Mouse (Mus musculus) erythroblast, embryonic 14.5 days (primary cell): ENCODE results near the gene Ldlrad3. TPM values are rescaled to one million over a fixed set of nuclear protein-coding genes. Genes with fewer than 3 reads are reported as not detected.

Experiments used
- H3K27me3 ChIP-seq: 2 replicates; pipeline ENCODE4 v1.6.1; 2012; ENCODE audit warnings: inconsistent platforms; ENCODE audit not compliant: control insufficient read depth
- H3K36me3 ChIP-seq: 2 replicates; pipeline ENCODE4 v1.6.1; 2012; ENCODE audit warnings: mild to moderate bottlenecking, inconsistent platforms; ENCODE audit not compliant: control insufficient read depth
- H3K4me1 ChIP-seq: 2 replicates; pipeline ENCODE4 v1.6.1; 2012; ENCODE audit warnings: inconsistent platforms; ENCODE audit not compliant: control insufficient read depth
- H3K4me3 ChIP-seq: replicated peaks from 2 replicates; pipeline ENCODE3; 2012; ENCODE audit warnings: moderate library complexity, mild to moderate bottlenecking, inconsistent platforms
- H3K9me3 ChIP-seq: 2 replicates; pipeline ENCODE4 v1.6.1; 2012; ENCODE audit warnings: low read length, inconsistent platforms, mixed read lengths; ENCODE audit not compliant: control insufficient read depth
- GATA1 ChIP-seq: IDR thresholded peaks from 2 replicates; pipeline ENCODE4 v1.6.1; 2012; ENCODE audit warnings: low read length, inconsistent platforms, mixed read lengths
- TAL1 ChIP-seq: IDR thresholded peaks from 3 replicates; pipeline ENCODE4 v1.6.1; 2012; ENCODE audit warnings: low read length, inconsistent platforms, mixed read lengths
- polyA plus RNA-seq: library from polyadenylated mRNA; stranded (reverse); fragments of >175 nt; gene quantifications from 2 replicates; pipeline ENCODE4 v1.2.3, GENCODE M21; 2012

The Ldlrad3 gene
- polyA plus RNA-seq, 1 experiment, result not detected

DNA sequence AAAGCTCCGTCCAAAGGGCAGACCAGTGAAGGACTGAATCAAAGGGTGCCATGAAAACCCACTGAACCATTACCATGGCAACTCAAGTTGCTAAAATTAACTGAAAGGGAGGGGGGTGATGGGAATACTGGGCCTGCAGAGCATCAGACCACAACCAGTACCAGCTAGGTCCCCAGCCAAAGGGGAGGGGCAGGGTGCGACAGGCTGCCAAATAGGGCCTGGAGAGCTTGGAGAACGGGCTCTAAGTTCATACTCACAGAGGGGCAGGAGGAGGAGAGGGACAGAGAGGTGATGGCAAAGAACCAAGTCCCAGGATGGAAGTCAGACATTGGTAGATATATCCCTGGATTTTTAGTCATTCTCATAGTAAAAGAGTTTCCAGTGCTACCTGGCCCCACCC is 222.8 kb downstream of the Ldlrad3 start:
- no peaks in the 10 kb centered on the region for H3K27me3 ChIP-seq
- H3K9me3 ChIP-seq, result no peaks in the 10 kb centered on the region
- H3K4me1 ChIP-seq, result no peaks in the 10 kb centered on the region
- TF ChIP-seq TAL1 (no peak), GATA1 (no peak)
- no peak overlapping the region for H3K4me3 ChIP-seq
- no peaks in the 10 kb centered on the region for H3K36me3 ChIP-seq

DNA sequence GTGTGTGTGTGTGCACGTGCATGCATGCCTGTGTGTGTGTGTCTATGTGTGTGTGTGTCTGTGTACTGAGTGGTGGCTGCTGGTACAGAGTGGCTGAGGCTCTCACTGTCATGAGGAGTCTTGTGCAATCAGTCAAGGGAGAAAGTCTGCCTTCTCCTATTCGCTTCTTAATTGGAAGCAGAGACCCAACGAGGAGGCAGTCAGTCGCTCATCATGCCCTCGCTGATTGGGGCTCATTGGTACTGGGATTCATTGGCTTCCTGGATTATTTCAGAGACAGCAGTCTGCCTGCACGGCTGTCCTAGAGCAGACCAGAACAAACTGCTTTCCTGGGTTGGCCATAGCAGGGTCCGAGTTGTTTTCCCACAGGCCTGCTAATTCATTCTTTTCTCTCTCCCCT is 223.8 kb downstream of the Ldlrad3 start:
- TF ChIP-seq TAL1 (no peak), GATA1 (no peak)
- Histone ChIP-seq H3K36me3 (no peaks in the 10 kb centered on the region), H3K9me3 (no peaks in the 10 kb centered on the region), H3K27me3 (no peaks in the 10 kb centered on the region), H3K4me1 (no peaks in the 10 kb centered on the region), H3K4me3 (no peak overlapping the region)

- Histone ChIP-seq H3K27me3 (no peaks in the 10 kb centered on the region), H3K4me1 (no peaks in the 10 kb centered on the region), H3K9me3 (no peaks in the 10 kb centered on the region), H3K4me3 (no peak overlapping the region), H3K36me3 (no peaks in the 10 kb centered on the region)
- TF ChIP-seq TAL1 (no peak), GATA1 (no peak)
Observed at GRCm38 (mm10) chr2:101961391-101961790, 224.8 kb downstream of the Ldlrad3 start.

GRCm38 (mm10) chr2:101960658-101961057 is 225.5 kb downstream of the Ldlrad3 start:
- Histone ChIP-seq H3K9me3 (no peaks in the 10 kb centered on the region), H3K27me3 (no peaks in the 10 kb centered on the region), H3K36me3 (no peaks in the 10 kb centered on the region), H3K4me3 (no peak overlapping the region), H3K4me1 (no peaks in the 10 kb centered on the region)
- no peak for TF ChIP-seq TAL1
- no peak for TF ChIP-seq GATA1

DNA sequence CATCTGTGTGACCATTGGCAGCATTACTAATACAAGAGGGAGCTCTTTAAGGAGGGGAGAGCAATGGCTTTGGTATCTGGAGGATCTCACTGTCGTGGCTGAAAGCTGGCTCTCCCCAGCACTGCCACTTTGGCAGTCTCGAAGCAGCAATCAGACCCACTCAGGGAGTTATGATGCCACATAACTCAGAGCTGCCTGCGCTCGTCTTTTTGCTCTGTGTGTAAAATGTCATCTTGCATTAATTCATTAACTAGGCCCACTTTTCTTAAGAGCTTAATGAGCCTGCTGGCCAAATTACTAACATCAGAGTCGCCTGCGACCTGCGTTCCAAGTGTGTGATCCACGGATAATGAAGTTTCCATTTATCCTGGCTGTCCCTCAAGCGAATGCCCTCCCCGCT is 230.1 kb downstream of the Ldlrad3 start:
- no peaks in the 10 kb centered on the region for H3K9me3 ChIP-seq
- no peaks in the 10 kb centered on the region for H3K27me3 ChIP-seq
- no peaks in the 10 kb centered on the region for H3K4me1 ChIP-seq
- H3K4me3 ChIP-seq, result no peak overlapping the region
- TF ChIP-seq GATA1, result no peak
- TF ChIP-seq TAL1, result no peak
- H3K36me3 ChIP-seq, result no peaks in the 10 kb centered on the region; the same call in 1 of the 2 replicates

- no peaks in the 10 kb centered on the region for H3K9me3 ChIP-seq
- TF ChIP-seq TAL1, result no peak
- TF ChIP-seq GATA1, result no peak
- no peaks in the 10 kb centered on the region; the same call in 1 of the 2 replicates for H3K36me3 ChIP-seq
- no peaks in the 10 kb centered on the region for H3K27me3 ChIP-seq
- H3K4me3 ChIP-seq, result no peak overlapping the region
- no peaks in the 10 kb centered on the region for H3K4me1 ChIP-seq
Observed at GRCm38 (mm10) chr2:101952951-101953361, 233.2 kb downstream of the Ldlrad3 start.

GRCm38 (mm10) chr2:101950716-101951520 is 235.3 kb downstream of the Ldlrad3 start:
- no peak for TF ChIP-seq TAL1
- TF ChIP-seq GATA1, result no peak
- H3K4me3 ChIP-seq, result no peak overlapping the region
- H3K9me3 ChIP-seq, result no peaks in the 10 kb centered on the region
- H3K4me1 ChIP-seq, result no peaks in the 10 kb centered on the region
- H3K27me3 ChIP-seq, result no peaks in the 10 kb centered on the region
- no peaks in the 10 kb centered on the region; the same call in 1 of the 2 replicates for H3K36me3 ChIP-seq

DNA sequence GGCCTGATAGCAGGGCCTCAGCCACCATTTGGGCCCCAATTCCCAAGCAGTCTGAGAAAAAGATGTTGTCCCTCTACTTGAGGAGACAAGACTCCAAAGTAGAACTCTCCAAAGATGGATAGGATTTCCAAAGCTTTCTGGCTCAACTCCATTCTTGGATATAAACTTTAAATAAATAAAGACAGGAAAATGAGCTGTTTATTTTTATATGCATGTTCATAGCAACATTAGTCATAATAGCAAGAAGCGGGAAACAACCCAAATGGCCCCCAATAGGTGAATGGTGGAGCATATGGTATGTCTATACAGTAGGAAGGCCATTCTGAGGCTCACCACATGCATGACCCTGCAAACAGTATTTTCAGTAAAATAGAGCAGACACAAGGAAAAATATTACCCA is 251.2 kb downstream of the Ldlrad3 start:
- Histone ChIP-seq H3K9me3 (no peaks in the 10 kb centered on the region), H3K27me3 (no peaks in the 10 kb centered on the region), H3K4me3 (no peak overlapping the region), H3K36me3 (no peaks in the 10 kb centered on the region), H3K4me1 (no peaks in the 10 kb centered on the region)
- TF ChIP-seq TAL1 (no peak), GATA1 (no peak)

DNA sequence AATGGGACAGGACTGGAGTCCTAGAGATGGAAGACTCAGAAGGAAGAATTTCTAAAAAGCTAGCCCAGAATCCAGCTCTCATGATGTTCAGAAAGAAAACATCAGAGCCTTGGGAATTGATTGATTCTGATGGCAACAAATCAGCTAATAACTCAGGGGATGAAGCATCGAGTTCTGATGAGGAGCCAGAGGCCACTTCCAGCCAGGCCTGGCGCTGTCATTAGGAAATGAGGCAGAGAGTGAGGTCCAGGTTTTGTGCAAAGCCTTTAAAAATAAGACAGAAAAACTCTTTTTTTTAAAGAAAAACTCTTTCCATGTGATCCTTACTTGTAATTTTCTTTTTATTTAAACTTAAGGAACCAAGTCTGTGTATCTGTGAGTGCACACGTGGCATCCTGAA is 252.9 kb downstream of the Ldlrad3 start:
- Histone ChIP-seq H3K9me3 (no peaks in the 10 kb centered on the region), H3K4me1 (no peaks in the 10 kb centered on the region), H3K4me3 (no peak overlapping the region), H3K36me3 (no peaks in the 10 kb centered on the region), H3K27me3 (no peaks in the 10 kb centered on the region)
- TF ChIP-seq TAL1 (no peak), GATA1 (no peak)
